Mouse (Mus musculus) lung, adult 2 months (tissue): ENCODE measurements at regions not wholly inside any gene's neighbourhood (a gene's known extent, or its start where the extent isn't known, plus 50 kb on each side); places are given as distances from the start of the nearest gene placed in this dataset.
A peak's percentile ranks its signal among the peaks of the same experiment; 100 is the strongest.

Experiments
- DNase-seq: peaks from one replicate; pipeline ENCODE4 v3.0.0; 2022
- H3K4me1 ChIP-seq: fragments of 200-500 bp; 2 replicates; pipeline ENCODE4 v1.6.1; 2011; ENCODE audit warnings: low read length; ENCODE audit not compliant: control insufficient read depth, insufficient read depth
- H3K4me3 ChIP-seq: fragments of 200-500 bp; replicated peaks from 2 replicates; pipeline ENCODE3; 2011; ENCODE audit warnings: low read depth, mild to moderate bottlenecking, control low read depth, low read length; ENCODE audit errors: extremely low read depth
- CTCF ChIP-seq: fragments of 200-500 bp; IDR thresholded peaks from 2 replicates; pipeline ENCODE4 v1.5.1; 2011; ENCODE audit warnings: mild to moderate bottlenecking, low read length, control low read depth; ENCODE audit not compliant: insufficient read depth
- POLR2A ChIP-seq: fragments of 200-500 bp; IDR thresholded peaks from 2 replicates; pipeline ENCODE4 v1.6.1; 2011; ENCODE audit warnings: low read depth, mild to moderate bottlenecking, control low read depth, low read length, borderline replicate concordance; ENCODE audit errors: extremely low read depth
- WGBS: fragments of 180-500 bp; shearing (Covaris S2); methylation state at CpG from one replicate; pipeline ENCODE4 v1.1.7; 2018; 5-methylcytosine and 5-hydroxymethylcytosine counted together

DNA sequence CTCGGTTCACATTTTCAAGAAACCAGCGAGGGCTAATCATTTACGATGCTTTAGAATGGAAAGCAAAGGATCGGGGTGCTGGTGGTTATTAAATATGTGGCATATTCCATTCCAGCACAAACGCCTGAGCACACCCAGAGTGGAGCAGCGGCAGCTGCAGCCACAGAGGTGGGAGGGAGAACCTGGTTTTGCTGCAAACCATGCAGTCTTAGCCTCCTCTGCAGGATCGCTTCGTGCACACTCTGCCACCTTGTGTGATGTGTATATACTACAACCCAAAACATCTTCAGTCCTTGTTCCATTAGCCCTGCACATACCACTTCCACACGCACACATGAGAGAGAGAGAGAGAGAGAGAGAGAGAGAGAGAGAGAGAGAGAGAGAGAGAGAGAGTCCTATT lies 321.7 kb upstream of the Map3k7 start:
- TF ChIP-seq POLR2A (no peak), CTCF (no peak)
- no peak for DNase-seq
- WGBS = 35% methylated on average over 9 of the region's 9 CpGs

DNA sequence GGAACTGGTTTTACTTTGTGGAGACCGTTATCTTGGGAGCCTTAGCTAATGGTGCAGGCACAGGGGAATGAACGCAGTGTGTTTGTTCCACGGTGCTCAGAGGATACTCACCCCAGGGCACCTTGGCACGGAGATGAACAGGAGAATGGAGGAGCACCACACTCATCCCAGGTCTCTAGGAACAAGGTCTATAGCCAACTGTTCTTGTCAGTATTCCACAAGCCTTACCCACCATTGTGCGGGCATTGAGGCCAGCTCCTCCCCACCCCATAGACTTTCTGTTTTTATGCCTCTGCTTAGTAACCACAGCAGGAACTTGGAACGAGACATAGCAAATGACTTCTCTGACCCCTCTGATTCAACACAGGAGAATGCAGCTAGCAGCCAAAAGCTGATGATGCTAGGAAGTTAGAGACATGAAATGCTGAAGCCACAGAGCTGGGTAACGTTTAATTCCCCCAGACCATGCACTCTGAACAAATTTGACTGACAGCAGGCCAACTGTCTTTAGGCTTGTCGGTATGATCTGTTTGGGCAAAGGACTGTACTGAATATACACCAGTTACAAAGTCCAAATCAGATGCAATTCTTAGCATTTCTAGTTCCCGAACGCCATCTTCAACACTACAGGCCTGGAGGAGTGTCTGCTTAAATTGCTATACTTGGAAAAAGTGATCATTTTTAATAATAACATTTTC lies 321.2 kb upstream of the Map3k7 start:
- DNase-seq = peak; percentile 3
- Histone ChIP-seq H3K4me1 (no peaks in the 10 kb centered on the region), H3K4me3 (no peak overlapping the region)
- WGBS = 40% methylated on average over 10 of the region's 10 CpGs
- TF ChIP-seq CTCF (no peak), POLR2A (no peak)

More for the DNA sequence above, 321.7 kb upstream of the Map3k7 start:
- H3K4me1 ChIP-seq = no peaks in the 10 kb centered on the region
- no peak overlapping the region for H3K4me3 ChIP-seq

- WGBS = 73% methylated on average over 8 of the region's 8 CpGs
- no peaks in the 10 kb centered on the region for H3K4me1 ChIP-seq
- DNase-seq = no peak
- TF ChIP-seq POLR2A (no peak), CTCF (no peak)
- no peak overlapping the region for H3K4me3 ChIP-seq
Observed at GRCm38 (mm10) chr4:31648631-31649368, 315.1 kb upstream of the Map3k7 start.

DNA sequence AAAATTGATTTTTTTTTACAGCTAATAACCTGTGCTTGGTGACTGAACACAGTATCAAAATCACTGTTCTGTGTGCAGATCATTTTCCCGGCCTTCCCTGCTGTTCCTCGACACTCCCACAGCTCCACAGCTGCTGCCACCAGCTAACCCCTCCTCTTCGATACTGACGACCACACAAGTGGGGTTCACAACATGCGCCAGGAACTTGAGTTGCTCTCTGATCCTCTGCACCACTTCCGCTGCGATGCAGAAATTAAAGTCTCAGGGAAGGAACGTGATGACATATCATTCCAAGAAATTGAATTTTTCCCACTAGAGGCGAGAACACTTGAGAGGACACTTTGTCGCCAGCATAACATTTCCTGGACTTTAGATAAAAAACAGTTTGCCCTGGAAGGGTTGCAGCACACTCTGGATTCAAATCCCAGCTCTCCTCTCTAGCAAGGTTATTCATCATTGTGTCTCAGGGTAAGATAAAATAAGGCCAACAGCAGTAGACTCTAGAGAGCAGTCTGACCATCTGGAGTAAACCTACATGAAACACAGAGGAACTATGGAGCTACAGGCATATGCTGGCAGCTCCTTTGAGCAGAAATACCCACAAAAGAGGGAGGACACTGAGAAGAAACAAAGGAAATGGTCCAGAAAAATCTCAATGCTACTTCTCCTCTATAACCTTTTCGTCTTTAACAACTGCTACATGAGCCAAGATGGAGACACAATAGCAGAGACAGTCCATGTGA lies 308.4 kb upstream of the Map3k7 start:
- H3K4me3 ChIP-seq = no peak overlapping the region
- H3K4me1 ChIP-seq = no peaks in the 10 kb centered on the region
- DNase-seq = no peak
- 49% methylated on average over 11 of the region's 11 CpGs for WGBS
- TF ChIP-seq CTCF = no peak

- 91% methylated on average over 8 of the region's 8 CpGs for WGBS
- TF ChIP-seq CTCF (no peak), POLR2A (no peak)
- Histone ChIP-seq H3K4me3 (no peak overlapping the region), H3K4me1 (no peaks in the 10 kb centered on the region)
- no peak for DNase-seq
Observed at GRCm38 (mm10) chr4:31656111-31656510, 307.8 kb upstream of the Map3k7 start.

- 62% methylated on average over 5 of the region's 5 CpGs for WGBS
- H3K4me1 ChIP-seq = no peaks in the 10 kb centered on the region
- DNase-seq = no peak
- H3K4me3 ChIP-seq = no peak overlapping the region
- TF ChIP-seq CTCF = no peak
- no peak for TF ChIP-seq POLR2A
Observed at GRCm38 (mm10) chr4:31658820-31659219, 305.1 kb upstream of the Map3k7 start.

DNA sequence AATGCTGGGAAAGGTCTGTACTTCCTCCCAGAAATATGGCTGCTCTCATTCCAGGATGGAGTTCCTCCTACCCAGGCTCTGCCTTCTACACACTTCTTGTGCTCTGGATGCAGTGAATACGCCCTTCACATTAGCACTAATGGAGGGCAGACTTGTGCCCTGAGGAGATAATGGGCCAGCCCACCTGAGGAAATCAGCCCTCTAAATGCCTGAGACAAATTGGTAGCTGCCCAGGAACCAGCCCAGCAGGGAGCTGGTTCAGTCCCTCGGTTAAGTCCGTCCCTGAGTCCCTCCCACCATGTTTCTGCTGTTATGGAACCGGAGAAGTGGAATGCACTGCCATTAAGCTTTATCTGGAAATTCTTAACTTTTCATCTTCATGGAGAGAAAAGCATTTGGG lies 303.0 kb upstream of the Map3k7 start:
- TF ChIP-seq POLR2A (no peak), CTCF (no peak)
- no peaks in the 10 kb centered on the region for H3K4me1 ChIP-seq

DNA sequence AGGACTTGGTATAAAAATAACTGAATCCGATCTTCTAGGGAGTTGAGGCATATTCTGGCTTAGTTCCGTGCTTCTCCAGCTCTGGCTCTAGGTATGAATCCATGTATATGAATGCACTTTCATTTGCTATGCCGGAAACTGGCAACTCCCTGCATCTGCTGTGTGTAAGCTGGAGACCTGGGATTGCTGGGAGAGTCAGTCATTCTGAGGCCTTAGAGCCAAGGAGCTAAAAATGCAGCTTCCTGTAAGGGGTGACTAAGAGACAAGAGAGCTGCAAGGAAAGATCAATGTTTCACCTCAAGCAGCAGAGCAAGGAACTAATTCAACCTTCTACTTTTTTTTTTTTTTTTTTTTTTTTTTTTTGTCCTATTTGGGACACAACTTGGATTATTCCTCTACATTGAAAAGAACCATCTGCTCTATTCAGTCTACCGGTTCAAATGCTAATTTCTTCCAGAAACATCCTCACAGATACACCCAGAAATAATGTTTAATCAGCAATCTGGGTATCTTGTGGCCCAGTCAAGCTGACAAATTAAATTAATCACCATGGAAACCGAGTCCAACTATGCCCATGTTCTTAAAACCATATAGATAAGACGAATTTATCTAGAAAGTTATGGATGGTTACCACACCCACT lies 292.2 kb upstream of the Map3k7 start:
- no peak overlapping the region for H3K4me3 ChIP-seq
- WGBS = 76% methylated on average over 6 of the region's 6 CpGs
- DNase-seq = no peak
- H3K4me1 ChIP-seq = no peaks in the 10 kb centered on the region
- TF ChIP-seq POLR2A (no peak), CTCF (no peak)

More for the DNA sequence above, 303.0 kb upstream of the Map3k7 start:
- WGBS = 49% methylated on average over 4 of the region's 4 CpGs
- no peak for DNase-seq
- no peak overlapping the region for H3K4me3 ChIP-seq

GRCm38 (mm10) chr4:31672171-31672841 lies 291.6 kb upstream of the Map3k7 start:
- WGBS = 75% methylated on average over 9 of the region's 9 CpGs
- H3K4me3 ChIP-seq = no peak overlapping the region
- no peaks in the 10 kb centered on the region for H3K4me1 ChIP-seq
- no peak for TF ChIP-seq POLR2A
- TF ChIP-seq CTCF = no peak
- no peak for DNase-seq
